Mouse (Mus musculus) retina, postnatal 1 day (tissue): Measurements from ENCODE around the gene Dscaml1.

ENCODE experiments used
- DNase-seq: peaks from one replicate; pipeline ENCODE4 v3.0.0-alpha.2; 2012

Dscaml1 gene

DNA sequence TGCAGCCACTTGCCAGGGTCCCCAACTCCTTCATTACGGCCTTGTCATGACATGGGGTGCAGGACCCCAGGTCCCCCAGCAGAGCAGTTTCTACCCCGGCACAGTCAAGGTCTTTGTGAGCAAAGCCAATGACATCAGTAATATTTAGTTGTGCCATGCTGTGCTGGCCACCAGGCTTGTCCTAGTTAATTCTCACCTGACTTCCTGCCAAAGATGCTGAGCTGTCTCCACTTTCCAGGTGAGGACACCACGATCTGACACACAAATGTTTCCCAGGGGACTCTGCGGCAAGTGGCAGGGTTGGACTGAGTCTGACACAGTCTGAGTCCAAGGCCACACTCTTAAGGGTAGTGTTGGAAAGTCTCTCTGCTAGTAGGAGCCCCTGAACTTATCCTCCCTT is at the start of gene Dscaml1:
Gene Dscaml1, plus strand, starts transcription at position 173 of the 400 bp plus-strand sequence.
- DNase-seq, result no peak

DNA sequence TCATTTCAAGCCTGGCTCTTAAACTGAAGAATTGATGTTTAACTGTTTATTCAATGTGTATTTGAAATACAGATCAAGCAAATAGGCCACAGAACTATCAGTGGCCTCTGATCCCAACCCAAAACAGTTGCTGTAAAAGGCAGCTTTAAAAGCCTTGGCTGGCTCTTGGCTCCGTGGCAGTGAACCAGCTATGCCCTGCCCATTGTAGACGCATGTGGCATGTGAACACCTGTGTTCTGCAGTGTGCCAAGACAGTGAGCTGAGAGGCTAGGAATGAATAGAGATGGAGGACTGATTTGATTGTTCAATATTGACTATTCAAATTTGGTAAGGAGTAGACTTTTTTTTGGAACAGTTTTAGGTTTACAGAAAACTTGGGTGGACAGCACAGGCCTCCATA is 49.5 kb upstream of the Dscaml1 start:
- DNase-seq, result no peak

DNA sequence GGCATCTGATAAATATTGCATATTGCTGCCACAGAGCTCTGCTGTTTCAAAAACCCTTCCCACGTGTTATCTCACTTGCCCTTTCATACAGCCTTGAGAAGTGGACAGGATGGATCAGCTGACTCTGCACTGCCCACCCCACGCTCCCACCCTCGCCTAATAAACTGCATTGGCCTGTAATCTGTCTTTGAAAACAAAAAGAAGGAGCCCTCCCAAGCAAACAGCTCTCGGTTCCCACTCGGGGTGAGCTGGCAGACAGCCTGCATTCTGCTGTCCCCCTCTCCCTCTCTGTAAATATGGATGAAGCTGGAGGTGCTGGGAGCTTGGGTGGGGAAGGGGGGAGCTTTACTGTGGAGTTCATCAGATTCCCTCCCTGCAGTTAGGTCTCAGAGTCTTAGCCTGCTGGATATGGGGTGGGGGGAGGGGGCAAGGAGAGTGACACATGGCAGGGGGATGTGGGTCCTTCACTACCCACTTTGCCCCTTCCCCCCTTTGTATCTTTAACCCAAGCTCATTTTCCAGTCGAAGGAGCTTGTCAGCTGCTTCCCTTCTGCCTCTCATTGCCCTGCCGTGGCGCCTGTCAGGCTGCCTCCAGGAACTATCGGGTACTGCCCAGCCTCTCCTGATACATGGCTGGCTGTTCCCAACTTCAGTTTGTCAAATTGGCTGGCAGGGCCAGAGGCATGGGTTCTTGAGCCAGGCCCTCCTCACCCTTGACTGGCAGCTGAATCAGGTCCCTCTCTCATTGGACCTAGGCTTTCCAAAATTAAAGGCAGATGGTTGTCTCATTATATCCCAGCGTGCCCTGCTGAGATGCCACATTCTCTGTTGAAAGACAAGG is 45.8 kb upstream of the Dscaml1 start:
- peak; percentile 81 for DNase-seq

DNA sequence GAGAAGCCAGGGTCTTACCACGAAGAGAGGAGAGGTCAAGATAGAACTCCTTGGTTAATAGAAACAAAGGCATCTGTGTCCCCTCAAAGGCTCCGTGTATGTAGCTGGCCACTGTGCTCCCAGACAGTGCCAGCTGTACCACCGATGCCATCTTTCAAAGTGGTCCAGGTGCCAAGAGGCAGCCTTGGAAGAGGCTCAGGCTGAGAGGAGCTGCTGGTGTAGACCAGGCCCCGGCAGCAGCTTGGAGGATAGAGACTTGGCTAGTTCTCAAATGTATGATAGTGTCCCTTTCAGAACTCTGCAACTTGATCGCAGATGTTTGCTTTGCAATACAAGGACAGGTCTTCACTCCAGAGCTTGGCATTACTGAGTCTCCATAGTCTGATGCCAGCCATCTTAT is 44.1 kb upstream of the Dscaml1 start:
- DNase-seq, result no peak

GRCm38 (mm10) chr9:45382834-45383233 is 43.6 kb upstream of the Dscaml1 start:
- no peak for DNase-seq

- DNase-seq, result no peak
These were observed 42.5 kb upstream of the Dscaml1 start for GRCm38 (mm10) chr9:45383883-45384282.

GRCm38 (mm10) chr9:45386698-45387097 is 39.7 kb upstream of the Dscaml1 start:
- DNase-seq, result no peak

GRCm38 (mm10) chr9:45388385-45388994 is 37.9 kb upstream of the Dscaml1 start:
- peak; percentile 86 for DNase-seq

DNA sequence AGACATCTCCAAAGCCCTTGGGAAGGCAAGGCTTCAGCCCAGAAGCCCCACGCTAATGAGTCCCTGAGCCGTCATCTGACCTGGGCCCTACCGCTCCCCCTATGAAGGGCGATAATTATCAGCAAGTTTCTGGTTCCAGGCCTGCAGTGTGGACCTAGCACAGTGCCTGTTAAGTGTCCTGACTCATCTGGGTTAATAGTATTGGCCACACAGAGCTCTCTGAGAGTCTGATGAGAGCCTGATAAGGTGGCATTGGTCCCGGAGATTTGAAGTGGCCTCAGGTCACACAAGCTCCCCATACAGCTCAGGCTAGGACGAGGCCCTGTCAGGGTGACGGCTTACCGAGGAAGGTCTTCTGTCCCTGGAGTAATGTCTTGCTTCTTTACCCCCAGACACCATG is 36.8 kb upstream of the Dscaml1 start:
- no peak for DNase-seq

- DNase-seq, result no peak
These were observed 35.1 kb upstream of the Dscaml1 start for GRCm38 (mm10) chr9:45391299-45391698.

DNA sequence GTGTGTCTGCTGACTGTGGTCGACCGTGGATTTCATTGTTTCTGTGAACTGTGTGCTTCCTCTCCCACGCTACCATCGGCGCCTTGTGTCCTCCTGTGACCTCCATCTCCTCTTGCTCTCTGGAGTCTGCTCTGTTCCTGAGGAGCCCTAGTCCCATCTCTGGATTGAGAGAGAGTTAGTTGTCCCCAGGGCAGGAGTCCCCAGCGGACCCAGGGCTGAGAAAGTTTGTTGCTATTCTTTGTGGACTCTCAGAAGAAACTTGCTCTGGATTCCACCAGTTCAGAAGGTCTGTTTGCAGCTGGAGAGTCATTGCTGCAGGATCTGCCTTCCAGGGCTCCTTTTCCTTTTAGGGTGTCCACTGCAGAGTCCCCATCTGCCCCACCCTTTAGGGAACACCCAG is 31.2 kb upstream of the Dscaml1 start:
- no peak for DNase-seq

DNA sequence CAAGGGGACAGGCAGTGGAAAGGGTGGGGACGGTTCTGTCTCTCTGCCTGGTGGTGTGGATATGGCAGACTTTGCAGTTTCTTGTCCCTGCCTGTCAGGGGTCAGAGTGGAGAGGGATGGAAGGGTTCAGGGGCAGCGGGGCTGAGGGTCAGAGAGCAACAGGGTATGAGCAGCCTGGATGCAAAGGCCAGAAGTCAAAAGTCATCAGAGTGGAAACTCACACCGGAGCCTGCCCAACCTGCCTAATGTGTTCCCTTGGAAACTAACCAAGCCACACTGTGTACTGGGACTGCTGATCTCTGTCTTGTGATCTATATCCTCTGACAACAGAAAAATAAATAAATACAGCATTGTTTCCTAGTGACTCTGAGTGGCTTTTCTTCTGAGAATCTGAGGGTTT is 30.6 kb upstream of the Dscaml1 start:
- DNase-seq, result no peak

- no peak for DNase-seq
These were observed 28.1 kb upstream of the Dscaml1 start for GRCm38 (mm10) chr9:45398336-45398735.

- no peak for DNase-seq
These were observed 27.0 kb upstream of the Dscaml1 start, which contains the start of gene Fxyd2 for GRCm38 (mm10) chr9:45399434-45399833. Gene Fxyd2, plus strand, starts transcription at chr9:45399669.

DNA sequence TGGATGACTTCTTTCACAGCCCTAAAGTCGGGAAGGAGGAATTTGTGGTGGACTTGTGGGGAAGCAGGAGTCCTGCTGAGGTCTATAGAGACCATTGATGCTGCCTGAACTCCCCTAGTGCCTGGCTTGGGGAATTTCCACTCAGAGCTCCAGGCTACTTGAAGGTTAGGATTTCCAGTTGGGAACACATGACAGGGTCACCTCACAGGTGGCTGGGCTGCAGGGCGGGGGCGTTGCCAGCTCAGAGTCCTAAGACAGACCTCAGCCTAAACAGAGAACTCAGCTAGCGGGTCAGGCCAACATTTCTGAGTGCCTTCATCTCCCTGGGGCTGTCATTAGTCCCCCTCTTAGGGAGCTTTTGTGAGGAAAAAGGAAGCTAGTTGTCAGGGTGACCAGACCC is 24.6 kb upstream of the Dscaml1 start:
- peak; percentile 33 for DNase-seq

- no peak for DNase-seq
These were observed 23.5 kb upstream of the Dscaml1 start for GRCm38 (mm10) chr9:45402957-45403356.

- no peak for DNase-seq
These were observed 20.7 kb upstream of the Dscaml1 start for GRCm38 (mm10) chr9:45405694-45406093.

GRCm38 (mm10) chr9:45406808-45407207 is 19.6 kb upstream of the Dscaml1 start:
- DNase-seq, result no peak

DNA sequence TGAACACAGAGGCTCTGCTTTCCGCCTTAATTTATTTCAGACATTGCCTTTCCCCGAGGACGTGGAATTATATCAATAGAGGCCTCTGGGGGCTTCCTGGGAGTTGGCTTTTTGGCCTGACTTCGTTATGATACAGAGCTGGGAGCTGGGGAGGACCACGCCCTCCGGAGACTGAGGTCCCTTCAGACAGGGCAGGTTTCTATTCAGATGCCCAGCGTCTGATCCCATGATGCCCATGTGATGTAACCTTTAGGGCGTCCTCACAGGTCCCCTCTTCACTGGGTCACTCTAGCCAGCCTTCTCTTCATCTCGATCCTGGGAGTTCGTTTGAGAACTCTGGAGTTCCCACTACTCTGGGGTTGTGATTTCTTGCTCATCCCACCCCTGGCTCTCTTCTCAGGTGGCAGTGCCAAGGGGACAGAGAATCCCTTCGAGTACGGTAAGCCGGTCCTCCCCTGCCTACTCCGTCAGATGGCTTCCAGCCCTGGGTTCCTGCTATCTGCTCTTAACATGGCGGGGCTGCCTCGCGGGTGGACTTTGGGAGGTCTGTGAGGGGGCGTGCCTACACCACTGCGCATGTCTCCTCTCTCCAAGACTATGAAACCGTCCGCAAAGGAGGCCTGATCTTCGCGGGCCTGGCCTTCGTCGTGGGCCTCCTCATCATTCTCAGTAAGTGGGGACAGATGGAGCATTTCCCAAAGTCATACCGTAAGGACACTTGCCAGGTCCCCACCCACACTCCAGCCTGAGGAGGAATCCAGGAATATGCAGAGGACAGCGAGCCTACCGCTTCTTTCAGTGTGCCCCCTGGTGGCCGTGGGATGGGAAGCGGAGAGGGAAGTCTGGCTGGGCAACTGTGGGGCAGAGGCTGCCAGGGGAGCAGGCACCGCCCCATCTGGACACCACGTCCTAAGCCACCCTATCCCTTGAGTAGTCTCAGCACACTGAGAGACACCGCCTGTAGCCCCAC is 18.4 kb upstream of the Dscaml1 start:
- peak; percentile 87 for DNase-seq

DNA sequence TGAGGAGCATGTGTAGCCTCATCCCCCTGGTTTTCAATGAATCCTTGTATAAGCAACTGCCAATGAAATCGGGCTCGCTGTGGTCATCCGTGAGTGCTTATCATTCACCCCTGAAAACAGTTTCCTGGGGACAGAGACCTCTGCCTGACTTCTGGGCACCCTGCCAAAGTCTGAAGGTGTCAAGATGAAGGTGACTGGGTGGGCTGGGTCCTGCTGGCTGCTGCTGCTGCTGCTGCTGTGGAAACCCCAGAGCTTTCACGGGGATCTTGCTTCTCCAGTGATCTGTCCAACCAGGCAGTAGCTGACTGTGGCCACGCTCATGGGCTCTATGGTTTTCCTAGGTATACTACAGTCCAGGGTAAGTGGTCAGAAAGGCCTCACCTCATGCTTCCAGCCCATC is 16.2 kb upstream of the Dscaml1 start:
- no peak for DNase-seq

GRCm38 (mm10) chr9:45410614-45411013 is 15.8 kb upstream of the Dscaml1 start:
- no peak for DNase-seq

DNA sequence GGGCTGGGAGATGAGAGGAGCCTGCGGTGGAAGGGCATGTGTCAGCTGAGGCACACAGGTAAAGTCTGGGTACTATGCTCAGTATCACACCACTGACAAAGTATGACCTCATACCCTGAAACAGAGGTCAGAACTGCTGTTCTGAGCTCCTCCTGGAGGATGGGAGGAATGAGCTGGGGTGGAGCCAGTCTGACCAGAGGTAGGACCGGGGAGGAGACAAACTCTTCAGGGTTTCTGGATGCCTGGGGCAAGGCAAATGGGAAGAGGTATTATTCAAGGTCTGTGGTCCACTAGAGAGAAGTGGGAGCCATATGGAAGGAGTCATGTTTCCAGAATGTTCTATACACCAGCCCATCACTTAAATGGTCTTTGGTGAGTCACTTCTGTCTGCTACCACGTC is 15.3 kb upstream of the Dscaml1 start:
- no peak for DNase-seq

DNA sequence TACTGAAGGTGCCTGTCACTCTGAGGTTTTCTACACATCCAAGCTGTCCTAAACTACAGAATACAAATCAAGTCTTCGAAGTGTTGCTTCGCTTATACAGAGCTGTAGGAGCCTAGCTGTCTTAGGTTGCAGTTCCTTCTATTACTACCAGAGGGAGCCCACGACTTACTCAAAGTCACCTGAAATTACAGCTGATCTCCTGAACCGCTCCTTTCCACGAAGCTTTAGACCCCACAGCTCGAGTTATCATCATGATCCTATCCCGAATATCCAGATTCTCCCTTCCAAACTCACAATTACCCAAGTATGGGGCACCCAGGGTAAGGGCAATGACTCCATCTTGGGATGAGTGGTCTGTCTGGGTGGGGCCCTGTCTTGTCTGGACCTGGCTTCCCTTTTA is 14.6 kb upstream of the Dscaml1 start:
- peak; percentile 78 for DNase-seq
